Mouse (Mus musculus): ENCODE measurements at regions not wholly inside any gene's neighbourhood (a gene's known extent, or its start where the extent isn't known, plus 50 kb on each side); places are given as distances from the start of the nearest gene placed in this dataset.

- no peaks in the 10 kb centered on the region for H3K36me3 ChIP-seq (ENCODE audit: control insufficient read depth, insufficient read depth, low read length)
- H3K4me1 ChIP-seq (ENCODE audit: control insufficient read depth, insufficient read depth, low read length) = no peaks in the 10 kb centered on the region
- no peak overlapping the region for H3K4me2 ChIP-seq (ENCODE audit: low read depth)
- WGBS = 65% methylated on average over 2 of the region's 2 CpGs
- no peaks in the 10 kb centered on the region for H3K9me3 ChIP-seq (ENCODE audit: control insufficient read depth, low read length)
- no peak overlapping the region for H3K27ac ChIP-seq (ENCODE audit: low read depth, low read length)
- no peaks in the 10 kb centered on the region for H3K27me3 ChIP-seq (ENCODE audit: control insufficient read depth, insufficient read depth, low read length)
- H3K4me3 ChIP-seq (ENCODE audit: low read depth, low read length) = no peak overlapping the region
- H3K9ac ChIP-seq (ENCODE audit: low read length) = no peak overlapping the region
- DNase-seq (ENCODE audit: low spot score) (no peak), ATAC-seq (ENCODE audit: insufficient read depth, low FRiP score, low TSS enrichment) (no peak)
These were observed 315.0 kb upstream of the Xylt1 start for GRCm38 (mm10) chr7:117065771-117066170.

GRCm38 (mm10) chr7:117090911-117091550 is 289.7 kb upstream of the Xylt1 start:
- 61% methylated on average over 6 of the region's 6 CpGs for WGBS
- no peaks in the 10 kb centered on the region for H3K36me3 ChIP-seq (ENCODE audit: control insufficient read depth, insufficient read depth, low read length)
- H3K27me3 ChIP-seq (ENCODE audit: control insufficient read depth, insufficient read depth, low read length) = no peaks in the 10 kb centered on the region
- no peak for DNase-seq (ENCODE audit: low spot score)
- H3K4me2 ChIP-seq (ENCODE audit: low read depth) = no peak overlapping the region
- H3K27ac ChIP-seq (ENCODE audit: low read depth, low read length) = no peak overlapping the region
- H3K9ac ChIP-seq (ENCODE audit: low read length) = no peak overlapping the region
- ATAC-seq (ENCODE audit: insufficient read depth, low FRiP score, low TSS enrichment) = no peak
- no peaks in the 10 kb centered on the region for H3K4me1 ChIP-seq (ENCODE audit: control insufficient read depth, insufficient read depth, low read length)
- H3K9me3 ChIP-seq (ENCODE audit: control insufficient read depth, low read length) = no peaks in the 10 kb centered on the region
- H3K4me3 ChIP-seq (ENCODE audit: low read depth, low read length) = no peak overlapping the region

GRCm38 (mm10) chr7:117092860-117093259 is 287.9 kb upstream of the Xylt1 start:
- no peak overlapping the region for H3K27ac ChIP-seq (ENCODE audit: low read depth, low read length)
- H3K9me3 ChIP-seq (ENCODE audit: control insufficient read depth, low read length) = no peaks in the 10 kb centered on the region
- H3K4me3 ChIP-seq (ENCODE audit: low read depth, low read length) = no peak overlapping the region
- ATAC-seq (ENCODE audit: insufficient read depth, low FRiP score, low TSS enrichment) (no peak), DNase-seq (ENCODE audit: low spot score) (no peak)
- H3K9ac ChIP-seq (ENCODE audit: low read length) = no peak overlapping the region
- no peaks in the 10 kb centered on the region for H3K36me3 ChIP-seq (ENCODE audit: control insufficient read depth, insufficient read depth, low read length)
- no peaks in the 10 kb centered on the region for H3K4me1 ChIP-seq (ENCODE audit: control insufficient read depth, insufficient read depth, low read length)
- no peaks in the 10 kb centered on the region for H3K27me3 ChIP-seq (ENCODE audit: control insufficient read depth, insufficient read depth, low read length)
- no peak overlapping the region for H3K4me2 ChIP-seq (ENCODE audit: low read depth)
- WGBS = 83% methylated on average over 4 of the region's 4 CpGs

- H3K36me3 ChIP-seq (ENCODE audit: control insufficient read depth, insufficient read depth, low read length) = no peaks in the 10 kb centered on the region
- no peaks in the 10 kb centered on the region for H3K27me3 ChIP-seq (ENCODE audit: control insufficient read depth, insufficient read depth, low read length)
- H3K9me3 ChIP-seq (ENCODE audit: control insufficient read depth, low read length) = no peaks in the 10 kb centered on the region
- ATAC-seq (ENCODE audit: insufficient read depth, low FRiP score, low TSS enrichment) (no peak), DNase-seq (ENCODE audit: low spot score) (no peak)
- H3K4me1 ChIP-seq (ENCODE audit: control insufficient read depth, insufficient read depth, low read length) = no peaks in the 10 kb centered on the region
- WGBS = 73% methylated on average over 3 of the region's 3 CpGs
- no peak overlapping the region for H3K27ac ChIP-seq (ENCODE audit: low read depth, low read length)
- no peak overlapping the region for H3K4me3 ChIP-seq (ENCODE audit: low read depth, low read length)
- no peak overlapping the region for H3K9ac ChIP-seq (ENCODE audit: low read length)
- H3K4me2 ChIP-seq (ENCODE audit: low read depth) = no peak overlapping the region
These were observed 283.2 kb upstream of the Xylt1 start for GRCm38 (mm10) chr7:117097618-117098017.

- DNase-seq (ENCODE audit: low spot score) = no peak
- Histone ChIP-seq H3K4me3 (ENCODE audit: low read depth, low read length) (no peak overlapping the region), H3K36me3 (ENCODE audit: control insufficient read depth, insufficient read depth, low read length) (no peaks in the 10 kb centered on the region), H3K4me1 (ENCODE audit: control insufficient read depth, insufficient read depth, low read length) (no peaks in the 10 kb centered on the region), H3K27me3 (ENCODE audit: control insufficient read depth, insufficient read depth, low read length) (no peaks in the 10 kb centered on the region), H3K4me2 (ENCODE audit: low read depth) (no peak overlapping the region), H3K27ac (ENCODE audit: low read depth, low read length) (no peak overlapping the region), H3K9me3 (ENCODE audit: control insufficient read depth, low read length) (no peaks in the 10 kb centered on the region), H3K9ac (ENCODE audit: low read length) (no peak overlapping the region)
- 70% methylated on average over 6 of the region's 6 CpGs for WGBS
- no peak for ATAC-seq (ENCODE audit: insufficient read depth, low FRiP score, low TSS enrichment)
These were observed 281.7 kb upstream of the Xylt1 start for GRCm38 (mm10) chr7:117099041-117099440.

- Histone ChIP-seq H3K36me3 (ENCODE audit: control insufficient read depth, insufficient read depth, low read length) (no peaks in the 10 kb centered on the region), H3K4me1 (ENCODE audit: control insufficient read depth, insufficient read depth, low read length) (no peaks in the 10 kb centered on the region), H3K27ac (ENCODE audit: low read depth, low read length) (no peak overlapping the region), H3K4me2 (ENCODE audit: low read depth) (no peak overlapping the region), H3K9ac (ENCODE audit: low read length) (no peak overlapping the region), H3K27me3 (ENCODE audit: control insufficient read depth, insufficient read depth, low read length) (no peaks in the 10 kb centered on the region), H3K9me3 (ENCODE audit: control insufficient read depth, low read length) (no peaks in the 10 kb centered on the region), H3K4me3 (ENCODE audit: low read depth, low read length) (no peak overlapping the region)
- WGBS = 66% methylated on average over 5 of the region's 5 CpGs
- ATAC-seq (ENCODE audit: insufficient read depth, low FRiP score, low TSS enrichment) (no peak), DNase-seq (ENCODE audit: low spot score) (no peak)
These were observed 277.7 kb upstream of the Xylt1 start for GRCm38 (mm10) chr7:117103035-117103434.

GRCm38 (mm10) chr7:117106691-117107191 is 274.0 kb upstream of the Xylt1 start:
- no peak overlapping the region for H3K4me3 ChIP-seq (ENCODE audit: low read depth, low read length)
- H3K27ac ChIP-seq (ENCODE audit: low read depth, low read length) = no peak overlapping the region
- H3K27me3 ChIP-seq (ENCODE audit: control insufficient read depth, insufficient read depth, low read length) = no peaks in the 10 kb centered on the region
- no peaks in the 10 kb centered on the region for H3K9me3 ChIP-seq (ENCODE audit: control insufficient read depth, low read length)
- no peaks in the 10 kb centered on the region for H3K36me3 ChIP-seq (ENCODE audit: control insufficient read depth, insufficient read depth, low read length)
- H3K4me2 ChIP-seq (ENCODE audit: low read depth) = no peak overlapping the region
- WGBS = 94% methylated on average over 7 of the region's 7 CpGs
- H3K9ac ChIP-seq (ENCODE audit: low read length) = no peak overlapping the region
- no peaks in the 10 kb centered on the region for H3K4me1 ChIP-seq (ENCODE audit: control insufficient read depth, insufficient read depth, low read length)
- no peak for DNase-seq (ENCODE audit: low spot score)
- no peak for ATAC-seq (ENCODE audit: insufficient read depth, low FRiP score, low TSS enrichment)

- no peaks in the 10 kb centered on the region for H3K36me3 ChIP-seq (ENCODE audit: control insufficient read depth, insufficient read depth, low read length)
- DNase-seq (ENCODE audit: low spot score) (no peak), ATAC-seq (ENCODE audit: insufficient read depth, low FRiP score, low TSS enrichment) (no peak)
- no peaks in the 10 kb centered on the region for H3K27me3 ChIP-seq (ENCODE audit: control insufficient read depth, insufficient read depth, low read length)
- no peak overlapping the region for H3K9ac ChIP-seq (ENCODE audit: low read length)
- no peaks in the 10 kb centered on the region for H3K4me1 ChIP-seq (ENCODE audit: control insufficient read depth, insufficient read depth, low read length)
- no peaks in the 10 kb centered on the region for H3K9me3 ChIP-seq (ENCODE audit: control insufficient read depth, low read length)
- H3K4me3 ChIP-seq (ENCODE audit: low read depth, low read length) = no peak overlapping the region
- no peak overlapping the region for H3K4me2 ChIP-seq (ENCODE audit: low read depth)
- no peak overlapping the region for H3K27ac ChIP-seq (ENCODE audit: low read depth, low read length)
- 83% methylated on average over 3 of the region's 3 CpGs for WGBS
These were observed 272.4 kb upstream of the Xylt1 start for GRCm38 (mm10) chr7:117108391-117108790.

GRCm38 (mm10) chr7:117127728-117128127 is 253.1 kb upstream of the Xylt1 start:
- WGBS = 71% methylated on average over 3 of the region's 3 CpGs
- Histone ChIP-seq H3K9ac (ENCODE audit: low read length) (no peak overlapping the region), H3K9me3 (ENCODE audit: control insufficient read depth, low read length) (no peaks in the 10 kb centered on the region), H3K27ac (ENCODE audit: low read depth, low read length) (no peak overlapping the region), H3K4me3 (ENCODE audit: low read depth, low read length) (no peak overlapping the region), H3K4me1 (ENCODE audit: control insufficient read depth, insufficient read depth, low read length) (no peaks in the 10 kb centered on the region), H3K36me3 (ENCODE audit: control insufficient read depth, insufficient read depth, low read length) (no peaks in the 10 kb centered on the region), H3K27me3 (ENCODE audit: control insufficient read depth, insufficient read depth, low read length) (no peaks in the 10 kb centered on the region), H3K4me2 (ENCODE audit: low read depth) (no peak overlapping the region)
- ATAC-seq (ENCODE audit: insufficient read depth, low FRiP score, low TSS enrichment) = no peak
- DNase-seq (ENCODE audit: low spot score) = no peak

Measured in neural tube, embryonic 11.5 days (tissue).